Mouse (Mus musculus) lung, adult 18-20 months (tissue): ENCODE results near the gene Txndc17.

Experiments used
- DNase-seq, 2 experiments: peaks; one replicate each; pipeline ENCODE4 v3.0.0; 2022; ENCODE audit warnings: mixed read lengths in 2 of 2

Gene Txndc17

GRCm38 (mm10) chr11:72224865-72225264 is 17.5 kb downstream of the Txndc17 start:
- DNase-seq, result peak; percentile 69 to 70

DNA sequence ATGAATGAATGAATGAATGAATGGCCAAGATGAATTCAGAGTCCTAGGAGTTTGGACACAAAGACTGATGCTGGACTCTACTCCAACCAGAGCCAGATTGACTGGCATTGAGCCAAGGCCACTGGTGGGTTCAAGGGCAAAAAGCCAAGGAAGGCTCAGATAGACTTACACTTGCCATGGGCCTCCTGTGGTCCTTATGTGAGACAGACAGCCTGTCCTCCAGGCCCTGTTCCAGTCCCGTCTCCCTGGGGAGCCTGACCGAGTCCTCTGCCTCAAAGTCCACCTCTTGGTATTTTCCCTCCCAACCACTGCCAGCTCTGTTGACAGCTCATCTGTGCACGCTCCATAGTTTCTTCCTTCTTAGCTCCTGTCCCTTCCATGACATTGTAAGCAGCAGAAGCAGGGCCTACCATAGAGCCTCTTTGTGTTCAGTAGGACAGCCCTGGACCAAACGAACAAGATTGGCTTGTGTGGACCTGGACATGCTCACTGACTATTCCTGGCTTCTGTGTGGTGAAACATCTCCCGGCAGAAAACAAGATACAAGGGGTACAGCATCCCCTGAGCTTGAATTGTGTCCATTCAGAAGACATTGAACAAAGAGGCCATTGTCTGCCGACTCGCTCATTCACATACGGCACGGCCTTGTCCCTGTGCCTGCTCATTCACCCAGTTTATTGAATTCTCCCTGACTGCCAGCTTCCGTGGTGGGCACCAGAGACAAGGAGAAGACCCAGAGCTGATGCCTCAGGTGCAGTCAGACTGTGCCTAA is 18.9 kb downstream of the Txndc17 start:
- no peak for DNase-seq

GRCm38 (mm10) chr11:72226901-72227300 is 19.6 kb downstream of the Txndc17 start:
- DNase-seq, result no peak

- no peak for DNase-seq
These were observed 21.2 kb downstream of the Txndc17 start for GRCm38 (mm10) chr11:72228513-72228912.

GRCm38 (mm10) chr11:72232068-72232467 is 24.7 kb downstream of the Txndc17 start:
- no peak for DNase-seq

DNA sequence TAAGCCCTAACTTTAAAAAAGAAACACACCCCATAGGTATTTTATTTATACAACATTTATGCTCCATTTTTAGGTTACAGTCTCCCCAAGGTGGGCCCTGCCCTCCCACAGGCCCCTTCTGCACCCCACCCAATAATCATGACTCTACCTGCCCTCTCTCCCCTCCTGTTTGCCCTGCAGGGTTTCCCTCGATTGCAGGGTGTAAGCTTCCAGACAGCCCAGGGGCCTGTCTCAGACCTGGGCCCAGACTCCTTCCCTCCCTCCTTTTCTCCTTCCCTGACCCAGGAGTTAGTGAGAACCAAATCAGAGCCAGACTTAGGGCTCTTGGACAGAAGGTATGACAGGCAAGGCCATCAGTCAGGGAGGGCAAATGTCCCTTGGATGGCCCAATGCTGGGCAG is 25.6 kb downstream of the Txndc17 start:
- no peak for DNase-seq

DNA sequence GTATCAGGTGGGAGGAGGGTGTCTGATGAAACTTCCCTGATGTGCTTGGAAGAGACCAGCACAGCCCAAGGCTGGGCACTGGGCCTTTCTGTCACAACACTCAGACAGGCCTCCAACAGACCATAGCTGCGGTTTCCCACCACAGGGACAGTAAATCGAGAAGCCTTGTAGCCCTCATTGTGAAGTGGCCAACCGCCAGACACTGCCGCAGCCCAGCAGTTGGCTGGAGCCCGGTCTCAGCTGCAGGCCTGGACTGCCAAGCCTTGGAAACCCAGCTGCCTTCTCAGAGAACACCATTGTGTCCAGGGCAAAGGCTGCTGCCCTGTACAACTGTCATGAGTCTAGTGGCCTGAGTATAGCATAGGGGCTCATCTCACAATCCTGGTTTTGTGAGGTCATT is 26.7 kb downstream of the Txndc17 start:
- no peak for DNase-seq

GRCm38 (mm10) chr11:72240062-72240860 is 32.9 kb downstream of the Txndc17 start:
- DNase-seq, result no peak

- no peak for DNase-seq
These were observed 37.9 kb downstream of the Txndc17 start for GRCm38 (mm10) chr11:72245196-72245753.

DNA sequence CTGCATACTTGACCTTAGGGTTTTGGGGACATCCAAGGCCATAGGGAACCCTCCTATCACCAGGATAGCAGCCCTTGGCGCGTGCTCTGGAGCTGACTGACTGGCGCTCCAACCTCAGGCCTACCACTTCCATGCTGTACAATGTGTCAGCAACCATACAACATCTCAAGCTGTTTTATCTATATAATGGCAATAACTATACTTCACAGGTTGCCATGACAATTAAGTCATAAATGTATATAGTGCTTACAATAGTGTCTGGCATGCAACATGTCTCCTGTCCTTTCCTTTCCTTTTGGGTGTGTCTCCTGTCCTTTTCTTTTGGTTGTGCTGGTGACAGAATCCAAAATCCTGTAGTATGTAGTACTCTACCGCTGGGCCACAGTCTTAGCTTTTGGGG is 48.3 kb downstream of the Txndc17 start:
- no peak for DNase-seq

- no peak for DNase-seq
These were observed 49.1 kb downstream of the Txndc17 start for GRCm38 (mm10) chr11:72256441-72256840.
